Mouse (Mus musculus) cerebellum, adult 11 months (tissue): Measurements from ENCODE around the gene Aldh3b3.
A peak's percentile ranks its signal among the peaks of the same experiment; 100 is the strongest.

Experiments
- DNase-seq: peaks from one replicate; pipeline ENCODE4 v3.0.0; 2022

Gene Aldh3b3

GRCm38 (mm10) chr19:4003641-4004040 lies 45.2 kb downstream of the Aldh3b3 start:
- no peak for DNase-seq

- DNase-seq, result no peak
These were observed 45.9 kb downstream of the Aldh3b3 start for GRCm38 (mm10) chr19:4004331-4004730.

- no peak for DNase-seq
These were observed 46.6 kb downstream of the Aldh3b3 start for GRCm38 (mm10) chr19:4005091-4005490.

DNA sequence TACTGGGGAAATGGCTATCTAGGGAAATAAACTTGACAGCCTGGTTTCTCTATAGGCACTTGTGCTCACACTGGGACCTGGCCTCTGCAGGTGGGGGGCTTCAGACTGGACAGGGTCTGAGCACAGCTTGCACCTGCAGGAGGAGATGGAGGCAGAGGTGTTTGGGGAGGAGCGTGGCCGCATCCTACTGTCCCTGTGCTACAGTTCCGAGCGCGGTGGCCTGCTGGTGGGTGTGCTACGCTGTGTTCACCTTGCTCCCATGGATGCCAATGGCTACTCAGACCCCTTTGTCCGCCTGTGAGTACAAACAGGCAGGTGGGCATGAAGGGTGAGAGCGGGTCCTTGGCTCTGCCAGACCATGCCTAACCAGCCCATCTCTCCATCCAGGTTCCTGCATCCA lies 47.5 kb downstream of the Aldh3b3 start:
- no peak for DNase-seq

GRCm38 (mm10) chr19:4011086-4011485 lies 52.6 kb downstream of the Aldh3b3 start:
- no peak for DNase-seq

GRCm38 (mm10) chr19:4012432-4013022 lies 54.1 kb downstream of the Aldh3b3 start, which contains the start of gene Ndufv1:
Ndufv1 (minus strand) TSS chr19:4012806.
- DNase-seq, result peak; percentile 95

- DNase-seq, result no peak
These were observed 54.6 kb downstream of the Aldh3b3 start for GRCm38 (mm10) chr19:4013066-4013465.

GRCm38 (mm10) chr19:4014802-4015201 lies 56.4 kb downstream of the Aldh3b3 start:
- no peak for DNase-seq

DNA sequence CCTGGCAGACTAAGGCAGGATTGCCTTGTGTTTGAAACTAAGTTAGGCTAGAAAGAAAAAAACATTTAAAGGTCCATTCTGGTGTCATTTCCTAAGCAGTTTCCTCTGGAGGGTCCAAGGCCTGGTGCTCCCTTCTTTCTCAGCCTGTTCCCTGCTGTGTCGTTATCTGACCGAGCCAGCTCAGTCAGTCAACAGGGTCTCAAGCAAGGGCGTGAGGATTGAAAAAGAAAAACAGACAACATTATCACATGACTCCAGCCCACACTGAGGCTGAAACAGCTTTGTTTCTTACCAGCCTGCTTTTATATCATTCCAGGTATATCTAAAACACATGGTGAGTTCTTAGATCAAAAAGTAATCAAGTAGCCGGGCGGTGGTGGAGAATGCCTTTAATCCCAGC lies 57.2 kb downstream of the Aldh3b3 start:
- no peak for DNase-seq

DNA sequence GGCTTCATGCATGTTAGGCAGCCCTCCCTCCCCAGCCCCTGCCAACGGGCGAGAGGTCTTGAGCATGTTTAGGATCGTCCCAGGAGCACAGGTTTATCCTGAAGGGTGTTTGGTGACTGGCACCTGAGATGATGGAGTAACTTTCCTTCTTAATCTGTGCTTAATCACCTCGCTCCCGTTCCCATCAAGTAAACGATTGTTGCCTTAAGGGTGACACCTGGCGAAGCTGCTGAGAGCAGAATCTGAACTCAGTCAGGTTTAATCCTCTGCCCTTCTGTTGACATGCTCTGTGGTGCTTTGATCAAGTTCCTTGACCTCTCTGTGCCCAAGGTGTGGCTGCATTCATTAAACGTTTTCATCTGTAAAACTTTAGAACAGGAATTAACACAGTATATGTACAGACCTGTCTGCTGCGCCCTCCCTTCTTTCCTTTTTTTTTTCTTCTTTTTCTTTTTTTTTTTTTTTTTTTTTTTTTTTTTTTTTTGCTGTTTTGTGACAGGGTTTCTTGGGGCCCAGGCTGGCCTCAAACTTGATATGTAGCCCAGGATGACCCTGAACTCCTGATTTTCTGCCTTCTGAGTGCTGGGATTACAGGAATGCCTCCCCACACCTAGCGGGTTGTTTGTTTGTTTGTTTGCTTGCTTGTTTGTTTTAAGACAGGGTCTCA lies 59.6 kb downstream of the Aldh3b3 start:
- DNase-seq, result no peak

GRCm38 (mm10) chr19:4018743-4019583 lies 60.5 kb downstream of the Aldh3b3 start:
- peak; percentile 84 for DNase-seq
